Mouse (Mus musculus) ES-Bruce4 (cell line): ENCODE measurements around the gene Txndc11. TPM values are rescaled to one million over a fixed set of nuclear protein-coding genes. Genes with fewer than 3 reads are reported as not detected.

ENCODE experiments used
- H3K27ac ChIP-seq: 2 replicates; pipeline ENCODE4 v1.5.1; 2012; ENCODE audit warnings: low read length, inconsistent platforms; ENCODE audit not compliant: insufficient read depth
- H3K27me3 ChIP-seq: 2 replicates; pipeline ENCODE4 v1.6.1; 2012; ENCODE audit warnings: mild to moderate bottlenecking, low read length, inconsistent platforms; ENCODE audit not compliant: control insufficient read depth, poor library complexity, insufficient read depth, severe bottlenecking
- H3K36me3 ChIP-seq: 2 replicates; pipeline ENCODE4 v1.6.1; 2012; ENCODE audit warnings: inconsistent platforms, mild to moderate bottlenecking, low read length, moderate library complexity; ENCODE audit not compliant: control insufficient read depth, poor library complexity, insufficient read depth, severe bottlenecking
- H3K4me1 ChIP-seq: one replicate; pipeline ENCODE4 v1.8.1; 2011; ENCODE audit warnings: low read length; ENCODE audit not compliant: control insufficient read depth, insufficient read depth
- H3K4me3 ChIP-seq: 2 replicates; pipeline ENCODE4 v1.5.1; 2011; ENCODE audit warnings: low read depth, mild to moderate bottlenecking, low read length
- H3K9ac ChIP-seq: 2 replicates; pipeline ENCODE4 v1.6.1; 2012; ENCODE audit warnings: low read depth, mild to moderate bottlenecking, inconsistent platforms; ENCODE audit not compliant: poor library complexity, severe bottlenecking
- H3K9me3 ChIP-seq: replicated peaks from 2 replicates; pipeline ENCODE4 v1.6.1; 2012; ENCODE audit warnings: mild to moderate bottlenecking, low read length, inconsistent platforms; ENCODE audit not compliant: control insufficient read depth, poor library complexity, insufficient read depth, severe bottlenecking
- CTCF ChIP-seq: IDR thresholded peaks from one replicate; pipeline ENCODE4 v1.8.1; 2011; ENCODE audit warnings: low read depth, low read length
- EP300 ChIP-seq: IDR thresholded peaks from 2 replicates; pipeline ENCODE4 v1.6.1; 2011; ENCODE audit warnings: low read depth, low read length; ENCODE audit not compliant: insufficient read depth
- POLR2A ChIP-seq: IDR thresholded peaks from one replicate; pipeline ENCODE4 v1.8.1; 2011; ENCODE audit warnings: low read length; ENCODE audit not compliant: insufficient read depth
- polyA plus RNA-seq: library from polyadenylated mRNA; stranded (reverse); fragments of >200 nt; gene quantifications from 2 replicates; pipeline ENCODE4 v1.2.4, GENCODE M21; 2011; ENCODE audit warnings: low read depth; ENCODE audit not compliant: missing spikeins, insufficient read depth, insufficient read length

Txndc11 gene
- polyA plus RNA-seq, 1 experiment, result 21.1 TPM

DNA sequence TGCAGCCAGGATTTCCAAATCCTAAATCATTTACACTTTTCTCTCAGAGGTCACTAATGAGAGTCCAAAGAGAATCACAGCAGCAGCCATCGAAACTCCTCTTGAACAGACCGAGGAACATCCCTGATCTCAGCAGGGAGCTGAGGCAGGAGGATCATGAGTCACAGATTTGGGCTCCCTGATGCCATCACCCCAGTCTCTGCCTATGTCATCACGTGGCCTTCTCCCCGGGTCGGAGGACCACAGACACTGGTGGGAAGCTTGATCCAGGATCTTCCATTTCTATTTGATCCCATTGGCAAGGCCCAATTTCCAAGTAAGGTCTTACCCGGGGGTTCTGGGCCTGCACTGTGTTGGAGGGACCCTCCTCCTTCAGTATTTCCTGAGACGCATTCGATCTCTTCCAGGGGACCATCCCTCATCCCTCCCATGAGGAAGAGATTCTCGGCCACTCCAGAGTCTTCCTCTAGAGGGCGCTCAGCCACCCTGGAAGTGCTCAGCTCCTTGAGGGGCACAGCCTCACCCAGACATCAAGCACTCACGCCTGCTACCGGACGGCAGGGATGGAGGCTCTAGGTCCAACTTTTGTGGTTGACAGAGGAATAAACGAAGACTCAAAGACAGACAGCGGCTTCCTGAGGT, 98.5 kb downstream of the Txndc11 start:
- no peak overlapping the region for H3K4me3 ChIP-seq
- H3K9ac ChIP-seq, result no peak overlapping the region
- no peaks in the 10 kb centered on the region for H3K36me3 ChIP-seq
- no peaks in the 10 kb centered on the region for H3K9me3 ChIP-seq
- H3K27ac ChIP-seq, result no peak overlapping the region
- H3K27me3 ChIP-seq, result no peaks in the 10 kb centered on the region
- no peak for TF ChIP-seq POLR2A
- TF ChIP-seq CTCF, result peak; percentile 98
- TF ChIP-seq EP300, result peak; percentile 30; the same call in 1 of the 2 replicates
- no peaks in the 10 kb centered on the region for H3K4me1 ChIP-seq

GRCm38 (mm10) chr16:11035273-11035672, 99.2 kb downstream of the Txndc11 start:
- TF ChIP-seq CTCF (no peak), POLR2A (no peak), EP300 (no peak)
- no peaks in the 10 kb centered on the region for H3K9me3 ChIP-seq
- no peaks in the 10 kb centered on the region for H3K27me3 ChIP-seq
- no peaks in the 10 kb centered on the region for H3K36me3 ChIP-seq
- no peak overlapping the region for H3K9ac ChIP-seq
- H3K27ac ChIP-seq, result no peak overlapping the region
- no peak overlapping the region for H3K4me3 ChIP-seq
- no peaks in the 10 kb centered on the region for H3K4me1 ChIP-seq

- TF ChIP-seq CTCF (peak; percentile 96), EP300 (no peak)
- Histone ChIP-seq H3K27me3 (no peaks in the 10 kb centered on the region), H3K4me3 (no peak overlapping the region), H3K4me1 (no peaks in the 10 kb centered on the region), H3K9me3 (no peaks in the 10 kb centered on the region), H3K9ac (no peak overlapping the region), H3K36me3 (no peaks in the 10 kb centered on the region), H3K27ac (no peak overlapping the region)
These were observed 100.2 kb downstream of the Txndc11 start for GRCm38 (mm10) chr16:11034193-11034803.

DNA sequence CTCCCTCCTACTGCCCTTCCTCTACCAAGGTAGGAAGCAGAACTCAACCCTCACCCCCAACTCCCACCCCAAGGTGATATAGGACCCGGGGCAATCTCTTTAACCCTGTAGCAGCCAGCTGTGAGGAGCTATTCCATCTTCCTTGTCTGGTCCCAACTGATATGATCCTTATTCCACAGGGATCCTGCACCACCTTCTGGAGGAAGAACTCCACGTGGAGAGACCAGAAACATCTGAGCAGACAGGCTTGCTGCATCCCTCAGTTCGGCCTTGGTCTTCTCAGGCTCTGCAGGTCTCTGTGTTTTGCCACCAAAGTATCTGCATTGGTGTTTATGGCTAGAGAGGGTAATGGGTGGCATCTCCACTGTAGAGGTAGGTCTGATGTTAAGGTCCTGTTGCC, 103.1 kb downstream of the Txndc11 start:
- TF ChIP-seq CTCF (peak; percentile 22), EP300 (no peak), POLR2A (no peak)
- no peaks in the 10 kb centered on the region for H3K27me3 ChIP-seq
- no peaks in the 10 kb centered on the region for H3K4me1 ChIP-seq
- H3K9ac ChIP-seq, result no peak overlapping the region
- H3K36me3 ChIP-seq, result no peaks in the 10 kb centered on the region
- no peak overlapping the region for H3K4me3 ChIP-seq
- no peak overlapping the region for H3K27ac ChIP-seq
- H3K9me3 ChIP-seq, result no peaks in the 10 kb centered on the region

DNA sequence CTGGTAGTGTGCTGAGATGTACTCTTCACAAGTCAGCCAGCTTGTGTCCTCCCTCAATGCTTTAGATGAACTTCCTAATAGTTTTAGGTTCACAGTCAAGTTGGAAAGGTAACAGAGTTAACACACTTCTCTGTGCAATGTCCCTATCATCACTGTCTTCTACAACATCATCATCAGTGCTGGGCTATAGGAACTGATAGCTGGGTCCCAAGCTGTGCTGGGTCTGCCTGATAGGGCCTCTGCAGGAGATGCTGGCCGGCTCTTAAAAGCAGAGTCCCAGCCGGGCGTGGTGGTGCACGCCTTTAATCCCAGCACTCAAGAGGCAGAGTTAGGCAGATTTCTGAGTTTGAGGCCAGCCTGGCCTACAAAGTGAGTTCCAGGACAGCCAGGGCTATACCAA, 103.6 kb downstream of the Txndc11 start:
- H3K4me3 ChIP-seq, result no peak overlapping the region
- no peak overlapping the region for H3K9ac ChIP-seq
- H3K9me3 ChIP-seq, result no peaks in the 10 kb centered on the region
- no peak overlapping the region for H3K27ac ChIP-seq
- no peaks in the 10 kb centered on the region for H3K36me3 ChIP-seq
- no peaks in the 10 kb centered on the region for H3K27me3 ChIP-seq
- H3K4me1 ChIP-seq, result no peaks in the 10 kb centered on the region
- TF ChIP-seq CTCF (no peak), POLR2A (no peak)

DNA sequence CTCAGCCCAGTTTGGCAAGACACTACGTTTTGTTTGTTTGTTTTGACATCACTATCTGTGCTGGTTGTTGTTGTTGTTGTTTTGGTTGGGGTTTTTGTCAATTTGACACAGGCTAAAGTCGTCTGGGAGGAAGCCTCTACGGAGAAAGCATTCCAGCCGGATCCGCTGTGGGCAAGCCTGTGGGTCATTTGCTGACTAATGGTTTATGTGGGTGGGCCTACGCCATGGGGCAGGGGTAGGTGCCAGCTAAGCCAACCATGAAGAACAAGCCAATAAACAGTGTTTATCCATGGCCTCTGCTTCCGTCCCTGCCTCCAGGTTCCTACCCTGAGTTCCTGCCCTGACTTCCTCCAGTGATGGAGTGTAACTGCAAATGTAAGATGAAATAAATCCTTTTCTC, 106.2 kb downstream of the Txndc11 start:
- H3K4me1 ChIP-seq, result no peaks in the 10 kb centered on the region
- H3K9ac ChIP-seq, result no peak overlapping the region

More for the DNA sequence above, 106.2 kb downstream of the Txndc11 start:
- Histone ChIP-seq H3K9me3 (no peaks in the 10 kb centered on the region), H3K27ac (no peak overlapping the region), H3K27me3 (no peaks in the 10 kb centered on the region), H3K4me3 (no peak overlapping the region), H3K36me3 (no peaks in the 10 kb centered on the region)
- TF ChIP-seq CTCF, result no peak

Other genes starting within 250 kb of the Txndc11 start
- 16.1 and 17.7 TPM in 2 replicates for gene Snn, start 73.7 kb downstream of the Txndc11 start, polyA plus RNA-seq
- gene Litaf, start 68.5 kb downstream of the Txndc11 start, polyA plus RNA-seq, result 102 and 112 TPM in 2 replicates
- 89.9 and 116 TPM in 2 replicates for gene Zc3h7a, start 41.7 kb upstream of the Txndc11 start, polyA plus RNA-seq
- 341 and 391 TPM in 2 replicates for gene Rsl1d1, start 68.7 kb upstream of the Txndc11 start, polyA plus RNA-seq
- 267 and 290 TPM in 2 replicates for gene Gspt1, start 119.7 kb upstream of the Txndc11 start, polyA plus RNA-seq
- gene Tnfrsf17, start 179.2 kb upstream of the Txndc11 start, polyA plus RNA-seq, result not detected in 2 replicates
- 9.2 and 10.5 TPM in 2 replicates for gene Snx29, start 188.3 kb upstream of the Txndc11 start, polyA plus RNA-seq